Mouse (Mus musculus): ENCODE results near the gene Pphln1. TPM values are rescaled to one million over a fixed set of nuclear protein-coding genes. Genes with fewer than 3 reads are reported as not detected.
"Not testable (repeated sequence)": the region's sequence is repeated elsewhere in the genome, so short reads cannot be mapped to it uniquely, and the experiment has no call there.

Pphln1 gene
- polyA plus RNA-seq (2012; rRNA removed) = 7.3 and 8.9 TPM in 2 replicates

GRCm38 (mm10) chr15:93397826-93398698, at the start of gene Pphln1, which contains the start of gene Zcrb1:
Gene Pphln1, plus strand, starts transcription at chr15:93398350.
Gene Zcrb1, minus strand, starts transcription at chr15:93398334.
- DNase-seq = peak; percentile 87
- peak within 1 kb of the TSS; percentile 95 for H3K4me3 ChIP-seq (ENCODE audit: insufficient read depth, low read depth, low read length)
- H3K4me1 ChIP-seq (ENCODE audit: control insufficient read depth, insufficient read depth, low read length) = peaks cover 3% of the 10 kb centered on the region; the same call in 1 of the 2 replicates
- under 1% methylated on average over 100 of the region's 100 CpGs for WGBS
- no peaks in the 10 kb centered on the region for H3K27me3 ChIP-seq (replicated peaks; ENCODE audit: control insufficient read depth, insufficient read depth, low read length)
- H3K36me3 ChIP-seq (ENCODE audit: control insufficient read depth, insufficient read depth, low read length) = no peaks in the 10 kb centered on the region; the same call in 1 of the 2 replicates
- TF ChIP-seq POLR2A (IDR thresholded peaks at IDR 0.05; ENCODE audit: low read depth, low read length) (peak; percentile 19), CTCF (conservative IDR thresholded peaks at IDR 0.05; ENCODE audit: insufficient read depth, insufficient read length, low read depth, low read length) (no peak)
- peak within 1 kb of the TSS; percentile 70 for H3K27ac ChIP-seq (ENCODE audit: insufficient read depth, low read depth, low read length)

GRCm38 (mm10) chr15:93358346-93359095, 39.6 kb upstream of the Pphln1 start:
- H3K36me3 ChIP-seq (ENCODE audit: control insufficient read depth, insufficient read depth, low read length) = no peaks in the 10 kb centered on the region
- DNase-seq = no peak
- no peak overlapping the region for H3K4me3 ChIP-seq (ENCODE audit: insufficient read depth, low read depth, low read length)
- H3K27ac ChIP-seq (ENCODE audit: insufficient read depth, low read depth, low read length) = no peak overlapping the region
- WGBS = 86% methylated on average over 19 of the region's 19 CpGs
- TF ChIP-seq CTCF (conservative IDR thresholded peaks at IDR 0.05; ENCODE audit: insufficient read depth, insufficient read length, low read depth, low read length) = no peak
- no peak for TF ChIP-seq POLR2A (IDR thresholded peaks at IDR 0.05; ENCODE audit: low read depth, low read length)
- no peaks in the 10 kb centered on the region for H3K4me1 ChIP-seq (ENCODE audit: control insufficient read depth, insufficient read depth, low read length)
- H3K27me3 ChIP-seq (replicated peaks; ENCODE audit: control insufficient read depth, insufficient read depth, low read length) = no peaks in the 10 kb centered on the region

GRCm38 (mm10) chr15:93365561-93365960, 32.6 kb upstream of the Pphln1 start:
- Histone ChIP-seq H3K36me3 (ENCODE audit: control insufficient read depth, insufficient read depth, low read length) (no peaks in the 10 kb centered on the region), H3K4me1 (ENCODE audit: control insufficient read depth, insufficient read depth, low read length) (no peaks in the 10 kb centered on the region), H3K27ac (ENCODE audit: insufficient read depth, low read depth, low read length) (no peak overlapping the region), H3K4me3 (ENCODE audit: insufficient read depth, low read depth, low read length) (no peak overlapping the region), H3K27me3 (replicated peaks; ENCODE audit: control insufficient read depth, insufficient read depth, low read length) (no peaks in the 10 kb centered on the region)
- DNase-seq = no peak
- 72% methylated on average over 6 of the region's 6 CpGs for WGBS
- TF ChIP-seq POLR2A (IDR thresholded peaks at IDR 0.05; ENCODE audit: low read depth, low read length) = no peak
- TF ChIP-seq CTCF (conservative IDR thresholded peaks at IDR 0.05; ENCODE audit: insufficient read depth, insufficient read length, low read depth, low read length) = no peak

DNA sequence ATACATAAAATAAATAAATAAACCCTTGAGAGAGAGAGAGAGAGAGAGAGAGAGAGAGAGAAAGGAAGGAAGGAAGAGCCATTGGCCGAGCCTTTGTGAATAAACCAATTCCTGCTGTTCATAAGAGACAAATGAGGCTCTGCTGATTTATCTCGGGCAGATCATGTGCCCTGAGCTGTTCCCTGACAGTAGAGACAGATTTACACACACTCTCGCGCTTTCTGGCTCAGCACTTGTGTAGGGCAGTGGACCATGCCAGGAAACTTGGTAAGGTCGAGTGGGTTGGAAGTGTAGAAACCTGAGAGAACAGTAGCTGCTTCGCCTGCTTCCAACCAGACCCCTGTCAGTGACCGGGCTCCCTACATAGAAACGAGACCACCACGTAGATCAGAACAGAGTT, 29.6 kb upstream of the Pphln1 start:
- peak; percentile 18 for DNase-seq
- TF ChIP-seq CTCF (conservative IDR thresholded peaks at IDR 0.05; ENCODE audit: insufficient read depth, insufficient read length, low read depth, low read length) (no peak), POLR2A (IDR thresholded peaks at IDR 0.05; ENCODE audit: low read depth, low read length) (no peak)
- WGBS = 13% methylated on average over 9 of the region's 9 CpGs

GRCm38 (mm10) chr15:93371838-93372237, 26.3 kb upstream of the Pphln1 start:
- Histone ChIP-seq H3K36me3 (ENCODE audit: control insufficient read depth, insufficient read depth, low read length) (no peaks in the 10 kb centered on the region), H3K27me3 (replicated peaks; ENCODE audit: control insufficient read depth, insufficient read depth, low read length) (no peaks in the 10 kb centered on the region), H3K4me3 (ENCODE audit: insufficient read depth, low read depth, low read length) (no peak overlapping the region), H3K27ac (ENCODE audit: insufficient read depth, low read depth, low read length) (no peak overlapping the region), H3K4me1 (ENCODE audit: control insufficient read depth, insufficient read depth, low read length) (no peaks in the 10 kb centered on the region)
- no peak for DNase-seq
- WGBS = 90% methylated on average over 2 of the region's 2 CpGs
- TF ChIP-seq POLR2A (IDR thresholded peaks at IDR 0.05; ENCODE audit: low read depth, low read length) (no peak), CTCF (conservative IDR thresholded peaks at IDR 0.05; ENCODE audit: insufficient read depth, insufficient read length, low read depth, low read length) (no peak)

More for the DNA sequence above, 29.6 kb upstream of the Pphln1 start:
- Histone ChIP-seq H3K36me3 (ENCODE audit: control insufficient read depth, insufficient read depth, low read length) (no peaks in the 10 kb centered on the region), H3K27me3 (replicated peaks; ENCODE audit: control insufficient read depth, insufficient read depth, low read length) (no peaks in the 10 kb centered on the region), H3K4me1 (ENCODE audit: control insufficient read depth, insufficient read depth, low read length) (no peaks in the 10 kb centered on the region), H3K4me3 (ENCODE audit: insufficient read depth, low read depth, low read length) (no peak overlapping the region), H3K27ac (ENCODE audit: insufficient read depth, low read depth, low read length) (no peak overlapping the region)

GRCm38 (mm10) chr15:93372525-93373119, 25.5 kb upstream of the Pphln1 start:
- not testable (repeated sequence) for H3K27me3 ChIP-seq (replicated peaks; ENCODE audit: control insufficient read depth, insufficient read depth, low read length); DNase-seq; H3K36me3 ChIP-seq (ENCODE audit: control insufficient read depth, insufficient read depth, low read length); H3K4me1 ChIP-seq (ENCODE audit: control insufficient read depth, insufficient read depth, low read length); H3K27ac ChIP-seq (ENCODE audit: insufficient read depth, low read depth, low read length); H3K4me3 ChIP-seq (ENCODE audit: insufficient read depth, low read depth, low read length)

GRCm38 (mm10) chr15:93375696-93376095, 22.5 kb upstream of the Pphln1 start:
- H3K4me1 ChIP-seq (ENCODE audit: control insufficient read depth, insufficient read depth, low read length) = no peaks in the 10 kb centered on the region
- no peak overlapping the region for H3K4me3 ChIP-seq (ENCODE audit: insufficient read depth, low read depth, low read length)
- no peaks in the 10 kb centered on the region for H3K36me3 ChIP-seq (ENCODE audit: control insufficient read depth, insufficient read depth, low read length)
- H3K27ac ChIP-seq (ENCODE audit: insufficient read depth, low read depth, low read length) = no peak overlapping the region
- WGBS = 87% methylated on average over 5 of the region's 5 CpGs
- no peak for DNase-seq
- no peaks in the 10 kb centered on the region for H3K27me3 ChIP-seq (replicated peaks; ENCODE audit: control insufficient read depth, insufficient read depth, low read length)
- TF ChIP-seq POLR2A (IDR thresholded peaks at IDR 0.05; ENCODE audit: low read depth, low read length) = no peak
- TF ChIP-seq CTCF (conservative IDR thresholded peaks at IDR 0.05; ENCODE audit: insufficient read depth, insufficient read length, low read depth, low read length) = no peak
